Mouse (Mus musculus) bone marrow, adult 2 months (tissue): ENCODE results near the gene Bmx. TPM values are rescaled to one million over a fixed set of nuclear protein-coding genes. Genes with fewer than 3 reads are reported as not detected.

Experiments used
- H3K27ac ChIP-seq: fragments of 200-500 bp; 2 replicates; pipeline ENCODE4 v1.5.1; 2012; ENCODE audit warnings: low read depth, mild to moderate bottlenecking, control low read depth, inconsistent platforms, low read length; ENCODE audit not compliant: control insufficient read depth, poor library complexity, insufficient read depth
- H3K4me1 ChIP-seq: fragments of 200-500 bp; 2 replicates; pipeline ENCODE4 v1.6.1; 2011; ENCODE audit warnings: low read length; ENCODE audit not compliant: control insufficient read depth, insufficient read depth
- H3K4me3 ChIP-seq: fragments of 200-500 bp; replicated peaks from 2 replicates; pipeline ENCODE3; 2011; ENCODE audit warnings: mild to moderate bottlenecking, low read depth, low read length, control low read depth; ENCODE audit not compliant: control insufficient read depth
- CTCF ChIP-seq: fragments of 200-500 bp; IDR thresholded peaks from 2 replicates; pipeline ENCODE4 v1.5.1; 2011; ENCODE audit warnings: low read length, control low read depth; ENCODE audit not compliant: control insufficient read depth, insufficient read depth
- POLR2A ChIP-seq: fragments of 200-500 bp; IDR thresholded peaks from 2 replicates; pipeline ENCODE4 v1.6.1; 2011; ENCODE audit warnings: low read depth, mild to moderate bottlenecking, control low read depth, low read length, borderline replicate concordance; ENCODE audit not compliant: control insufficient read depth
- WGBS: fragments of 180-500 bp; shearing (Covaris S2); methylation state at CpG from one replicate; pipeline ENCODE4 v1.1.7; 2018; 5-methylcytosine and 5-hydroxymethylcytosine counted together
- polyA plus RNA-seq: library from polyadenylated mRNA; stranded (reverse); fragments of >200 nt; gene quantifications from 2 replicates; pipeline ENCODE4 v1.2.4, GENCODE M21; 2011; ENCODE audit warnings: low replicate concordance; ENCODE audit not compliant: missing spikeins, insufficient read depth, insufficient read length

Gene Bmx
- polyA plus RNA-seq, 1 experiment: 19.2 TPM

- Histone ChIP-seq H3K4me3 (no peak overlapping the region), H3K4me1 (no peaks in the 10 kb centered on the region), H3K27ac (no peak overlapping the region)
- WGBS: 68% methylated on average over 2 of the region's 2 CpGs
- TF ChIP-seq CTCF (no peak), POLR2A (no peak)
These were observed 87.0 kb downstream of the Bmx start for GRCm38 (mm10) chrX:164171034-164171433.

GRCm38 (mm10) chrX:164164681-164165080, 93.3 kb downstream of the Bmx start:
- H3K4me3 ChIP-seq: no peak overlapping the region
- no peak overlapping the region for H3K27ac ChIP-seq
- no peak for TF ChIP-seq CTCF
- no peak for TF ChIP-seq POLR2A
- 39% methylated on average over 1 of the region's 1 CpGs for WGBS
- H3K4me1 ChIP-seq: no peaks in the 10 kb centered on the region

- Histone ChIP-seq H3K4me3 (no peak overlapping the region), H3K27ac (no peak overlapping the region), H3K4me1 (no peaks in the 10 kb centered on the region)
- TF ChIP-seq POLR2A (no peak), CTCF (no peak)
- 75% methylated on average over 5 of the region's 5 CpGs for WGBS
These were observed 103.4 kb downstream of the Bmx start for GRCm38 (mm10) chrX:164154594-164154993.

GRCm38 (mm10) chrX:164153606-164154005, 104.4 kb downstream of the Bmx start:
- Histone ChIP-seq H3K4me3 (no peak overlapping the region), H3K27ac (no peak overlapping the region), H3K4me1 (no peaks in the 10 kb centered on the region)
- TF ChIP-seq CTCF (no peak), POLR2A (no peak)

- Histone ChIP-seq H3K27ac (no peak overlapping the region), H3K4me3 (no peak overlapping the region), H3K4me1 (no peaks in the 10 kb centered on the region)
- WGBS: 71% methylated on average over 2 of the region's 2 CpGs
- TF ChIP-seq POLR2A (no peak), CTCF (no peak)
These were observed 105.3 kb downstream of the Bmx start for GRCm38 (mm10) chrX:164152703-164153102.

- Histone ChIP-seq H3K4me3 (no peak overlapping the region), H3K27ac (peak overlapping the region; percentile 33; the same call in 1 of the 2 replicates), H3K4me1 (no peaks in the 10 kb centered on the region; the same call in 1 of the 2 replicates)
- 79% methylated on average over 6 of the region's 6 CpGs for WGBS
- TF ChIP-seq CTCF: no peak
- TF ChIP-seq POLR2A: no peak
These were observed 112.3 kb downstream of the Bmx start for GRCm38 (mm10) chrX:164145463-164146250.

Other genes with a start within 250 kb of the Bmx start
- 0.84 and 1.2 TPM in 2 replicates for gene Car5b, start 230.2 kb downstream of the Bmx start, polyA plus RNA-seq
- gene Siah1b, start 181.7 kb downstream of the Bmx start, polyA plus RNA-seq: 5.2 and 9.1 TPM in 2 replicates
- 3.4 TPM in 1 of 2 replicates, not detected in the other for gene Cltrn, start 169.4 kb downstream of the Bmx start, polyA plus RNA-seq
- gene Ace2, start 118.9 kb downstream of the Bmx start, polyA plus RNA-seq: 0.72 TPM in 1 of 2 replicates, not detected in the other
- gene Pir, start 11.2 kb upstream of the Bmx start, polyA plus RNA-seq: 3.0 and 10.2 TPM in 2 replicates
- 0.47 and 3.9 TPM in 2 replicates for gene Vegfd, start 115.2 kb upstream of the Bmx start, polyA plus RNA-seq
- 13.0 and 14.4 TPM in 2 replicates for gene Piga, start 161.6 kb upstream of the Bmx start, polyA plus RNA-seq
- gene Asb11, start 178.8 kb upstream of the Bmx start, polyA plus RNA-seq: not detected in 2 replicates
- gene Asb9, start 248.1 kb upstream of the Bmx start, polyA plus RNA-seq: not detected in 2 replicates